Mouse (Mus musculus): ENCODE results near the gene Timm23.
A peak's percentile ranks its signal among the peaks of the same experiment; 100 is the strongest.

DNA sequence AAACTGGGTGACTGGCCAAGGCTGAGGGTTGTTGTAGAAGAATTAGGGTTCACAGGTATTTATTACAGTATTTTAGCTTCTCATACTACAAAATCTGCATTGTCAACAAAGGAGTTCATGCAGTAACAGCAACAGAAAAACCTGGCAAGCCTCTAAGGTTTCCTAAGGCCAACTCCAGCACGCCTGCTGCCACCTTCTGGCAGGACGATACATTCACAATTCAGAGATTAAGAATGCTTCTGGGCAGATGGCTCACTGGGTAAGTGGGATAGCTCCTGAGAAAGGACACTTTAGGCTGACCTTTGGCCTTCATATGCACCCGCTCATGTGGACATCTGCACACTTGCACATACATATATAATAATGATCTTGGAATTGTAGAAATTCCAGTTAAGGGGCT is 9.3 kb downstream of the Timm23 start:
- no peak for TF ChIP-seq POLR2A (IDR thresholded peaks at IDR 0.05; ENCODE audit: control insufficient read depth in 1 of 2, insufficient read depth in 1 of 2, low read depth in 1 of 2, low read length in 2 of 2, poor library complexity in 1 of 2)
- no peak for TF ChIP-seq CHD1 (IDR thresholded peaks at IDR 0.05; ENCODE audit: low read depth, low read length)
- peak; percentile 69 to 79 (median 71) for TF ChIP-seq CTCF (IDR thresholded peaks at IDR 0.05 in 2 of 3, conservative IDR thresholded peaks at IDR 0.05 in 1 of 3; ENCODE audit: control insufficient read depth in 1 of 3, insufficient read depth in 1 of 3, low read depth in 2 of 3, low read length in 3 of 3, poor library complexity in 1 of 3, severe bottlenecking in 1 of 3)
